Mouse (Mus musculus) CH12.LX (cell line): ENCODE results near the gene Gypa.

Experiments used
- CHD1 ChIP-seq: IDR thresholded peaks from 2 replicates; pipeline ENCODE4 v1.6.1; 2012; ENCODE audit warnings: low read depth, low read length, improper control_type of control experiment, inconsistent platforms
- CHD2 ChIP-seq: IDR thresholded peaks from 2 replicates; pipeline ENCODE4 v1.6.1; 2011; ENCODE audit warnings: low read length, improper control_type of control experiment
- CTCF ChIP-seq, 2 experiments: IDR thresholded peaks in 1 of 2; conservative IDR thresholded peaks in 1 of 2; 2 replicates each; pipeline ENCODE4 v1.5.1; 2011 to 2012; ENCODE audit warnings: low read depth in 2 of 2, low read length in 2 of 2, improper control_type of control experiment in 1 of 2, inconsistent platforms in 1 of 2, mild to moderate bottlenecking in 1 of 2, moderate library complexity in 1 of 2
- E2F4 ChIP-seq: IDR thresholded peaks from 2 replicates; pipeline ENCODE4 v1.6.1; 2011; ENCODE audit warnings: low read depth, low read length, improper control_type of control experiment; ENCODE audit not compliant: insufficient replicate concordance
- EP300 ChIP-seq: IDR thresholded peaks from 2 replicates; pipeline ENCODE4 v1.6.1; 2011; ENCODE audit warnings: low read length, improper control_type of control experiment
- MAFK ChIP-seq: IDR thresholded peaks from 2 replicates; pipeline ENCODE4 v1.6.1; 2011; ENCODE audit warnings: low read length, improper control_type of control experiment; ENCODE audit not compliant: insufficient replicate concordance
- MAX ChIP-seq: IDR thresholded peaks from 2 replicates; pipeline ENCODE4 v1.6.1; 2011; ENCODE audit warnings: low read length, improper control_type of control experiment
- NRF1 ChIP-seq: IDR thresholded peaks from 2 replicates; pipeline ENCODE4 v1.6.1; 2014; ENCODE audit warnings: low read depth, mild to moderate bottlenecking, inconsistent platforms, low read length, improper control_type of control experiment, moderate library complexity
- POLR2A ChIP-seq: IDR thresholded peaks from 2 replicates; pipeline ENCODE4 v1.6.1; 2011; ENCODE audit warnings: low read depth, mild to moderate bottlenecking, improper control_type of control experiment, low read length
- RCOR1 ChIP-seq: conservative IDR thresholded peaks from 2 replicates; pipeline ENCODE4 v1.6.1; 2012; ENCODE audit warnings: low read depth, mild to moderate bottlenecking, inconsistent platforms, low read length, improper control_type of control experiment
- SMC3 ChIP-seq: IDR thresholded peaks from 2 replicates; pipeline ENCODE4 v1.6.1; 2011; ENCODE audit warnings: low read depth, low read length, improper control_type of control experiment
- ZC3H11A ChIP-seq: IDR thresholded peaks from 2 replicates; pipeline ENCODE4 v1.6.1; 2012; ENCODE audit warnings: low read depth, mild to moderate bottlenecking, inconsistent platforms, low read length, improper control_type of control experiment
- ZKSCAN1 ChIP-seq: IDR thresholded peaks from 2 replicates; pipeline ENCODE4 v1.6.1; 2012; ENCODE audit warnings: low read depth, inconsistent platforms, low read length, improper control_type of control experiment, borderline replicate concordance
- ZMIZ1 ChIP-seq: IDR thresholded peaks from 2 replicates; pipeline ENCODE4 v1.6.1; 2012; ENCODE audit warnings: low read depth, mild to moderate bottlenecking, inconsistent platforms, low read length, improper control_type of control experiment

DNA sequence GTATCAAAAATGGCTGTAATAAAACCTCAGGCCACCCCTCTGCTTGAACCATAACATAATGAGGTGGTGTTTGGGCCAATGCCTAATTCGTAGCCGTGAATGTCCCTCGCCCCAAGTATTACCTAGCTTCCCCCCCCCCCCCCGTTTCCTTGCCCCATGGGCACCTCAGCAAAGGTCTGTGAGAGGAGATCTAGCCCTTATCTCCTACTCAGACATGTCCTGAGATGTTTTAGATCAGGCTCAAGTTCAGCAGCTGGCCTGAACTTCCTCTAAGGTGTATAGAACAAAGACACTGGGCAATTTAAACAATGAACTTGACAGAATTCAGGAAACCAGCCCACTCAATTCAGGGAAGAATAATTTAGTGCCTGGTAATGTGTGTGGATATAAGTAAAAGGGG, 3.7 kb downstream of the Gypa start:
- no peak for TF ChIP-seq RCOR1
- no peak for TF ChIP-seq ZC3H11A
- TF ChIP-seq CTCF (conservative IDR thresholded peaks at IDR 0.05 in 1 of 2, IDR thresholded peaks at IDR 0.05 in 1 of 2; ENCODE audit: low read depth in 2 of 2, low read length in 2 of 2) = no peak
- TF ChIP-seq SMC3 = no peak
- TF ChIP-seq CHD2 = no peak
- TF ChIP-seq NRF1 = no peak
- no peak for TF ChIP-seq E2F4
- no peak for TF ChIP-seq ZMIZ1
- no peak for TF ChIP-seq ZKSCAN1
- TF ChIP-seq CHD1 = no peak
- TF ChIP-seq EP300 = no peak
- TF ChIP-seq POLR2A = no peak
- no peak for TF ChIP-seq MAFK
- TF ChIP-seq MAX = no peak
